Mouse (Mus musculus) c-Kit-positive CD71-positive TER-119-negative erythroid progenitor cells, embryonic 14.5 days (primary cell): ENCODE measurements around the gene Hist2h2aa2.

ENCODE experiments used
- DNase-seq: peaks from one replicate; pipeline ENCODE4 v3.0.0-alpha.2; 2013; ENCODE audit warnings: low read depth

The Hist2h2aa2 gene

GRCm38 (mm10) chr3:96197129-96197749 is 42.8 kb downstream of the Hist2h2aa2 start:
- peak; percentile 81 for DNase-seq

GRCm38 (mm10) chr3:96196437-96197128 is 43.5 kb downstream of the Hist2h2aa2 start:
- no peak for DNase-seq

- DNase-seq: no peak
Observed at GRCm38 (mm10) chr3:96195616-96196313, 44.3 kb downstream of the Hist2h2aa2 start.

GRCm38 (mm10) chr3:96194966-96195365 is 45.1 kb downstream of the Hist2h2aa2 start:
- DNase-seq: no peak

GRCm38 (mm10) chr3:96192977-96193376 is 47.1 kb downstream of the Hist2h2aa2 start:
- no peak for DNase-seq
